Mouse (Mus musculus) kidney, embryonic 16.5 days (tissue): ENCODE measurements around the gene Cracr2a. TPM values are rescaled to one million over a fixed set of nuclear protein-coding genes. Genes with fewer than 3 reads are reported as not detected.

Experiments used
- ATAC-seq: fragments of 200-750 bp; cut with Nextera tagmentation; 2 replicates; pipeline ENCODE4 v1.8.0; 2017; ENCODE audit warnings: moderate TSS enrichment; ENCODE audit not compliant: low FRiP score, low TSS enrichment
- H3K27ac ChIP-seq: fragments of 300-500 bp; sonication (generic); 2 replicates; pipeline ENCODE4 v1.5.1; 2014; ENCODE audit warnings: low read length
- H3K27me3 ChIP-seq: fragments of 300-500 bp; sonication (generic); 2 replicates; pipeline ENCODE4 v1.6.1; 2014; ENCODE audit warnings: low read length, control low read depth, mixed read lengths; ENCODE audit not compliant: insufficient read depth
- H3K36me3 ChIP-seq: fragments of 300-500 bp; sonication (generic); 2 replicates; pipeline ENCODE4 v1.6.1; 2014; ENCODE audit warnings: low read length, control low read depth, mixed read lengths; ENCODE audit not compliant: insufficient read depth
- H3K4me1 ChIP-seq: fragments of 300-500 bp; sonication (generic); 2 replicates; pipeline ENCODE4 v1.6.1; 2014; ENCODE audit warnings: low read length, control low read depth, mixed read lengths; ENCODE audit not compliant: insufficient read depth
- H3K4me2 ChIP-seq: fragments of 300-500 bp; sonication (generic); replicated peaks from 2 replicates; pipeline ENCODE4 v1.6.1; 2014; ENCODE audit warnings: low read depth, low read length
- H3K4me3 ChIP-seq: fragments of 300-500 bp; sonication (generic); 2 replicates; pipeline ENCODE4 v1.5.1; 2014; ENCODE audit warnings: mild to moderate bottlenecking, low read length
- H3K9ac ChIP-seq: fragments of 300-500 bp; sonication (generic); replicated peaks from 2 replicates; pipeline ENCODE4 v1.6.1; 2014; ENCODE audit warnings: low read length
- H3K9me3 ChIP-seq: fragments of 300-500 bp; sonication (generic); 2 replicates; pipeline ENCODE4 v1.6.1; 2016; ENCODE audit warnings: low read length, control low read depth
- WGBS: fragments of 180-500 bp; shearing (Covaris S2); extraction: QIAGEN DNeasy Blood & Tissue Kit; methylation state at CpG from one replicate; pipeline ENCODE4 v1.1.7; 2014; 5-methylcytosine and 5-hydroxymethylcytosine counted together
- polyA plus RNA-seq: library from polyadenylated mRNA; unstranded; fragments of >200 nt; fragmentation: Nextera tagmentation; extraction: Ambion mirVana; gene quantifications from 2 replicates; pipeline ENCODE4 v1.2.1, GENCODE M21; 2015

The Cracr2a gene
- polyA plus RNA-seq, 1 experiment from 2014 or later, result 2.0 TPM

DNA sequence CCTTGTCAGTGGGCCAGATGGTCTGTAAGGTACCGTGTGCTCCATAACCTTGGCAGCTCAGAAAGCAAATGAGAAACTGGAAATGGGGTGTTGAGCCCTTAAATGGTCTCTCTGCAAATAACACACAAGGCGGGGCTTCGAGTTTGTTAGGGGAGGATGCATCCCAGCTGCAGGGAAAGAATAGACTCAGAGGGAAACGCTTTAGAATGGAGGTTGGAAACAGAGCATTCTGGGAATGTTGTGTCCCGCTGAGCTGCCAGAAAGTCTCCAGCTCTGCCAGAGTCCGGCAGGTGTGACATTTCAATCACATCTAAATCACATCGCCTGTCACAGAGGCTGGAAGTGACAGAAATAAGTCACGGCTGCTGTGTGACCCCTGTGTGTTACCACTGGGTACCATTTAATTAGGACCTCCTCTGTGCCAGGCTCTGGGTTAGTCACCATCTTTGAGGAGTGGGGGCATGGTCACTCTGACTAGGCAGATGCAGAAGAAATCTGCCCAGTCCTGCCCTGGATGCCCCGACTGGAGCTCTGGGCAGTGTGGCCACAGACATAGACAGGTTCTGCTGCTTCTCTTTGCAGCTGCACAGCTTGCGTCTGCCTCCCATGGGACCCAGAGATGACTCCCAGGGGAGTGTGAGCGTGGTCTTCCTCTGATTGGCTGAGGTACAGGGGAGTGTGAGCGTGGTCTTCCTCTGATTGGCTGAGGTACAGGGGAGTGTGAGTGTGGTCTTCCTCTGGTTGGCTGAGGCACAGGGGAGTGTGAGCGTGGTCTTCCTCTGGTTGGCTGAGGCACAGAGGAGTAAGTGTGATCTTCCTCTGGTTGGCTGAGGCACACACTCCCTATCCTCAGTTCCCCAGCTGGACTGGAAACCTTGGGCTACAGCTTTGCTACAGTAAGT is 53.2 kb downstream of the Cracr2a start:
- WGBS, result 44% methylated on average over 13 of the region's 13 CpGs
- Histone ChIP-seq H3K4me3 (no peak overlapping the region), H3K9ac (no peak overlapping the region), H3K9me3 (no peaks in the 10 kb centered on the region), H3K4me2 (no peak overlapping the region), H3K4me1 (no peaks in the 10 kb centered on the region), H3K36me3 (no peaks in the 10 kb centered on the region), H3K27me3 (no peaks in the 10 kb centered on the region), H3K27ac (no peak overlapping the region)
- ATAC-seq, result peak; percentile 17; the same call in 1 of the 2 replicates

DNA sequence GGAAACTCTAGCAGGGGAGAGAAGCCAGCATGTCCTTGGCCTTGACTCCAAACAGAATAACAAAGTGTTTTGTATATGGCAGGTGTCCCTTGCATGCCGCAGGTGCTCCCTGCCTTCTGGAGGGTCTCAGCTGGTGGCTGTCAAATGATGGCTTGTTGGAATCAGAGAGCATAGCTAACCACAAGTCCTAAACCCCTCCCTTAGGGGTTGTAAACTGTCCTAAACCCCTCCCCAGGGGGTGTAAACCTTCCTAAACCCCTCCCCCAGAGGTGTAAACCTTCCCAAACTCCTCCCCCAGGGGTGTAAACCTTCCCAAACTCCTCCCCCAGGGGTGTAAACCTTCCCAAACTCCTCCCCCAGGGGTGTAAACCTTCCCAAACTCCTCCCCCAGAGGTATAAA is 55.5 kb downstream of the Cracr2a start:
- no peak overlapping the region for H3K9ac ChIP-seq
- H3K4me2 ChIP-seq, result no peak overlapping the region
- 76% methylated on average over 1 of the region's 1 CpGs for WGBS
- H3K4me3 ChIP-seq, result no peak overlapping the region
- H3K36me3 ChIP-seq, result no peaks in the 10 kb centered on the region
- no peaks in the 10 kb centered on the region for H3K9me3 ChIP-seq
- no peak for ATAC-seq
- no peak overlapping the region for H3K27ac ChIP-seq
- no peaks in the 10 kb centered on the region for H3K27me3 ChIP-seq
- H3K4me1 ChIP-seq, result no peaks in the 10 kb centered on the region

DNA sequence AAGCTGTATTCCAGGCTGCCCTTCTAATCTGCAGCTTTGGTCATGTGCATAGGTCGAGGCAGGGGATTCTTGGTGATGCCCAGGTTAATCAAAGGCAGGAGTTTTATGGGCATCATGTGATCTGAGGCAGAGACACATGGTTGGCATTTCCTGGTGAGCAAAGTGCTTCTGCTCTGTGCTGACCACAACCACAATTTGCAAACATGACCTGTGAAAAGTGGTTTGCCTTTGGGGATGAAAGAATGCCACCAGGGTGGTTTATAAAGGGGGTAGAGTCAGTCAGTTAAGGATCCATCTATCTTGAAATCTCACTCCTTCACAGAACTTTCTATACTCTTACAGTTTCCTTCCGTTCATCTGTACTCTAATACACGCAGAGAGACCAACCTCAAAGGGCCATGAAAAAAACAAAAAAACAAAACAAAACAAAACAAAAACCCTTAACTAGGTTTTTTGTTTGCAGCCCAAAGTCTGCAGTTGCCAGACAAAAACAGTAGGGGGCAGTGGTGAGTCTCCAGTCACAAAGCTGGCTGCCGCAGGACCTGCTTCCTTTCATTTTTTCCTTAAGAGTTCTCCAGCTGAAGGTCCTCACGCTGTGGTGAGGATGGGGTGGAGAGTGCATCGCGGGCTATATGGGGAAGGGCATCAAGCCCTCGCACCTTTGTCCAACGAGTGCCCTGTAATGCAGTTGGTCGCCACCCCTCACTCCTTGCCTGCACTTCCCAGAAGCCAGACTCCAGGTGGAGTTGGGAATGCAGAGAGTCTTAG is 56.3 kb downstream of the Cracr2a start:
- Histone ChIP-seq H3K4me1 (no peaks in the 10 kb centered on the region), H3K36me3 (no peaks in the 10 kb centered on the region), H3K4me2 (0 out of 2 replicates have a peak overlapping the region, but pooled peaks have one; percentile 9), H3K27me3 (no peaks in the 10 kb centered on the region), H3K4me3 (no peak overlapping the region), H3K27ac (no peak overlapping the region), H3K9me3 (no peaks in the 10 kb centered on the region), H3K9ac (no peak overlapping the region)
- ATAC-seq, result peak; percentile 40; the same call in 1 of the 2 replicates
- WGBS, result 33% methylated on average over 10 of the region's 10 CpGs

DNA sequence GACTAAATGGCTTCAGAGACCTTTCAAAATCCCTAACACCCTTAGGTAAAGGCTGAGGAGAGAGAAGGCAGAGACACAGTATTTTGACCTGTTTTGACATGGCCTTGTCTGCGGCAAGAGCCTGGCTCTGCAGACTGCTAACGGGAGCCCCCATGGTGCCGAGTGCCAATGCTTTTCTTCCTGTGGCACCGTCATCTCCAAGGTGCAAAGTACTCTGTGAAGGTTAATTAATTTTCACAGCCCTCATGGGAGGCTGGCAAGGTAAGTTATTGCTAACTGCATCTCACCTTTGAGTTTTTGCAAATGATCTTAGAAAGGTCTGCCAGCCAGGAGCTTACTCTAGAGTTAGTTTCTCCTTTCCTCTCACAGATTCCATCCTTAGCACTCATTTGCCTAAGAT is 57.5 kb downstream of the Cracr2a start:
- Histone ChIP-seq H3K27me3 (no peaks in the 10 kb centered on the region), H3K4me2 (no peak overlapping the region)
- 80% methylated on average over 4 of the region's 4 CpGs for WGBS

DNA sequence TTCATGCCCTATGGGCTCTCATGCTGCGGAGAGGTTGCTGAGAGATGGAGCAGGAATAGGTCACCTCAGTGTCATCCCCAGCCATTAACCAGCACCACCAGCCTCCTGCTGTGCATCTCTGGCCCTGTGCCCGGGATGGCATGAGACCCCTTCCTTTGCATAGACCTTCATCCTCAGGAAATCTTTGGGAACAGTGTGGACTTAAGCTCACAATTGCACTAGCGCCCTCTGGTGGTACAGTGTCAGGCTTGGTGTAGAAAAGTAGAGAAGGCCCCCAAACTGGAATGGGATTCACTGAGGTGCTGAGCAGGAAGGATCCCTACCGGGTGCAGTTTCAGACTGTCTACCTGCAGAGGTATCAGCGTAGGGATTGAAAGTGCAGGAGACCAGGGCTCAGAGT is 64.0 kb downstream of the Cracr2a start:
- 36% methylated on average over 5 of the region's 5 CpGs for WGBS
- Histone ChIP-seq H3K9ac (no peak overlapping the region), H3K9me3 (no peaks in the 10 kb centered on the region), H3K27ac (no peak overlapping the region), H3K4me1 (peaks cover 7% of the 10 kb centered on the region; the same call in 1 of the 2 replicates), H3K4me3 (no peak overlapping the region), H3K27me3 (no peaks in the 10 kb centered on the region), H3K4me2 (no peak overlapping the region), H3K36me3 (no peaks in the 10 kb centered on the region)
- no peak for ATAC-seq

More for the DNA sequence above, 57.5 kb downstream of the Cracr2a start:
- H3K27ac ChIP-seq, result no peak overlapping the region
- H3K9ac ChIP-seq, result no peak overlapping the region
- ATAC-seq, result no peak
- no peaks in the 10 kb centered on the region for H3K4me1 ChIP-seq
- H3K36me3 ChIP-seq, result no peaks in the 10 kb centered on the region
- H3K4me3 ChIP-seq, result no peak overlapping the region
- no peaks in the 10 kb centered on the region for H3K9me3 ChIP-seq

DNA sequence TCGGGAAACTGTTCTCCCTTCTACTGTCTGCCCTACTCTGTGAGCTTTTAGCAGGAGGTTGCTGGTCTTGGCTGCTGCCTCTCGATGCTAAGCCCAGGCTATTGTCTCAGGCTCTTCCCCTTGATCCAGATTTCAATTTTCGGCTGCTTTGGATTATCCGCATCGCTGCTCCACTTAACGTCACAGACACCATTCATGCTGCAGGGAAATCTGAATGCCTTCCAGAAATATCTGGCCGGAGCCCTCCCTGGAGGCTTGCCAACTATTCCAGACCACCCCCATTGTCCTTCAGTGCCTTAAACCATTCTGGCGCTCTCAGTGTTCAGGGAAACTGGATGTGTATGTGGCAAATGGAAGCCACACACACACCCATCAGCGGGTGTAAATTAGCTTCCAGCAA is 66.3 kb downstream of the Cracr2a start:
- no peak overlapping the region for H3K4me3 ChIP-seq
- no peaks in the 10 kb centered on the region for H3K36me3 ChIP-seq
- WGBS, result 51% methylated on average over 9 of the region's 9 CpGs
- no peaks in the 10 kb centered on the region for H3K9me3 ChIP-seq
- no peak overlapping the region for H3K9ac ChIP-seq
- ATAC-seq, result peak; percentile 40; the same call in 1 of the 2 replicates
- peaks cover 7% of the 10 kb centered on the region; the same call in 1 of the 2 replicates for H3K4me1 ChIP-seq
- no peak overlapping the region for H3K4me2 ChIP-seq
- no peaks in the 10 kb centered on the region for H3K27me3 ChIP-seq
- no peak overlapping the region for H3K27ac ChIP-seq

DNA sequence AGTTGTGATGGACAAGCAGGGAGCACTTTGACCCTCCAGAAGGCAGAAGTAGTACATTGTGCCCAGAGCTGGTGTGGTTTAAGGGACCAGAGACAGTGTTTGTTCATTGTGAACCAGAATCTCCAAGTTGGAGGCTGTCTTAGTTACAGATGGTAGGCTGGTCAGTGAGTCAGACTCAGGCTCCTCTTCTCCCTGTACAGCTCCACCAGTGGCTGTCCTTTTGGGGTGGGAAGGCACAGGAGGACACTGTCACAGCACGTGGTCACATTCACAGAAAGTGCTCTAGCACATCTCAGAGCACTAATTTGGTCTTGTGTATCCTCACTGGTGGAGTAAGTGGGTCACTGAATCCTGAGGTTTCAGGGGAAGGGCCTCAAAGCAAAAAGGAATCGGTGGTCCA is 68.1 kb downstream of the Cracr2a start:
- no peaks in the 10 kb centered on the region for H3K36me3 ChIP-seq
- no peaks in the 10 kb centered on the region for H3K27me3 ChIP-seq
- H3K4me1 ChIP-seq, result peaks cover 7% of the 10 kb centered on the region; the same call in 1 of the 2 replicates
- no peak overlapping the region for H3K4me3 ChIP-seq
- H3K4me2 ChIP-seq, result no peak overlapping the region
- no peak for ATAC-seq
- no peaks in the 10 kb centered on the region for H3K9me3 ChIP-seq
- no peak overlapping the region for H3K9ac ChIP-seq
- 88% methylated on average over 2 of the region's 2 CpGs for WGBS
- no peak overlapping the region for H3K27ac ChIP-seq

DNA sequence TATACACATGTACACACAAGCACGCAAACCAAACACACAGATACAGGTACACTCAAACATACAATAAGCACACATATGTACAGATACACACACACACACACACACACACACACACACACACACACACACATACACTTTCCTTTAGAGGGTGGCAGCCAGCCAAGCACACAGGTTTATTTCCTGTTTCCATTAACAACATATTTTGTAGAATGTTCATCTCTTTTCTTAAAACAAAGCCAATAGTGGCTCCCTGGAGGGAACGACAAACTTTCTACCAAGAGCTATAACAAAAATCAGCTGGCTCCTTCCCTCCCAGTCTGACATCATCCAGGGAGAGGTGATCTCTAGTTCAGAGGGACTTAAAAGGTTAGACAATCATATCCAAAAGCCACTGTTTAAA is 73.7 kb downstream of the Cracr2a start:
- Histone ChIP-seq H3K4me1 (no peaks in the 10 kb centered on the region), H3K27me3 (no peaks in the 10 kb centered on the region), H3K36me3 (no peaks in the 10 kb centered on the region), H3K9ac (no peak overlapping the region), H3K4me3 (no peak overlapping the region), H3K9me3 (no peaks in the 10 kb centered on the region), H3K4me2 (no peak overlapping the region), H3K27ac (no peak overlapping the region)
- no peak for ATAC-seq
- 59% methylated on average over 2 of the region's 2 CpGs for WGBS

DNA sequence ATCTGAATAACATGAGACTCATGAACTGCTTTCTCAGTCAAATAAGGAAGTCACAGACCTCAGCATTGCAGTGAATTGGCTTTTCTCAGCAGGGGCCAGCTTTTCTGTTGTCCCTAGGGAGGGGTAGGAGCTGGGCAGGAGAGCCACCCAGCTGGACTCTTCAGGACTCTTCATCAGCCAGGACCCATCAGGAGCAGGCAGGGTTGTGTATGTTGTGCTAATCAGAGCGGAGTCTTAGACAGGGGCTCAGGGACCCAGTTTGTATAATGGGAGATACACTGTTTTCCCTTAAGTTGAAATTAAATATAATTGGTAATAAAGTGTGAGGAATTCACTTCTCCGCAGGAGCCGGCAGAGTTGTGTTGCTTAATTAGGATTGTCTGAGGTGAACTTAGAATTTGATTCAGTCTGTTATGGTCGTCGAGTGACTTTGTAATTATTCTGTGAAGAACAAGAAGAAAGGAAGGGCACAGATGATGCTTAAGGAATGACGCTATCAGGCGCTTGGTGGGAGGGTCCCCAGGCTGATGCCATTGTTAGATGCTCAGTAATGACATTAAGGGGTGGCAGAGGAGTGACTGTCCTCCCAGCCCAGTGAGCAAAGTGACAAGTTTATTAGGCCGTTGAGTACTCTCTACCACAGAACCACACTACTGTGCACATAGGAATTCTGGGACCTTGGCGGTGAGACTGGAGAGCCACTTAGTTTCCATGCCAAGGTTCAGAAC is 74.5 kb downstream of the Cracr2a start:
- no peaks in the 10 kb centered on the region for H3K9me3 ChIP-seq
- H3K4me1 ChIP-seq, result no peaks in the 10 kb centered on the region
- H3K27ac ChIP-seq, result no peak overlapping the region
- H3K4me3 ChIP-seq, result no peak overlapping the region
- H3K9ac ChIP-seq, result no peak overlapping the region
- no peak for ATAC-seq
- H3K27me3 ChIP-seq, result no peaks in the 10 kb centered on the region
- no peaks in the 10 kb centered on the region for H3K36me3 ChIP-seq
- H3K4me2 ChIP-seq, result no peak overlapping the region
- 61% methylated on average over 9 of the region's 9 CpGs for WGBS
